Mouse (Mus musculus): Measurements from ENCODE around the gene Sec14l2. TPM values are rescaled to one million over a fixed set of nuclear protein-coding genes. Genes with fewer than 3 reads are reported as not detected.
"Not testable (repeated sequence)": the region's sequence is repeated elsewhere in the genome, so short reads cannot be mapped to it uniquely, and the experiment has no call there.

The Sec14l2 gene
- polyA plus RNA-seq, 1 experiment from 2014 or later: 1.4 TPM

GRCm38 (mm10) chr11:4108691-4109090, 14.5 kb downstream of the Sec14l2 start:
- Histone ChIP-seq H3K27me3 (replicated peaks) (no peaks in the 10 kb centered on the region), H3K9me3 (no peaks in the 10 kb centered on the region)
- WGBS: 77% methylated on average over 7 of the region's 7 CpGs

GRCm38 (mm10) chr11:4107901-4108300, 15.3 kb downstream of the Sec14l2 start:
- not testable (repeated sequence) for H3K4me3 ChIP-seq (replicated peaks); H3K4me2 ChIP-seq (replicated peaks); H3K4me1 ChIP-seq (replicated peaks); H3K27ac ChIP-seq; H3K9me3 ChIP-seq; H3K36me3 ChIP-seq; H3K9ac ChIP-seq; ATAC-seq; H3K27me3 ChIP-seq (replicated peaks)
- 92% methylated on average over 6 of the region's 6 CpGs for WGBS

More at GRCm38 (mm10) chr11:4108691-4109090, 14.5 kb downstream of the Sec14l2 start:
- Histone ChIP-seq H3K9ac (no peak overlapping the region), H3K4me3 (replicated peaks) (no peak overlapping the region), H3K36me3 (no peaks in the 10 kb centered on the region), H3K27ac (no peak overlapping the region), H3K4me2 (replicated peaks) (no peak overlapping the region), H3K4me1 (replicated peaks) (no peaks in the 10 kb centered on the region)
- ATAC-seq: no peak

- 38% methylated on average over 6 of the region's 6 CpGs for WGBS
- Histone ChIP-seq H3K36me3 (no peaks in the 10 kb centered on the region), H3K9me3 (no peaks in the 10 kb centered on the region), H3K4me2 (replicated peaks) (no peak overlapping the region), H3K27ac (no peak overlapping the region), H3K4me3 (replicated peaks) (no peak overlapping the region), H3K27me3 (replicated peaks) (no peaks in the 10 kb centered on the region), H3K4me1 (replicated peaks) (no peaks in the 10 kb centered on the region), H3K9ac (no peak overlapping the region)
- ATAC-seq: no peak
These were observed 17.8 kb downstream of the Sec14l2 start for GRCm38 (mm10) chr11:4105444-4105843.

- Histone ChIP-seq H3K27ac (no peak overlapping the region), H3K4me2 (replicated peaks) (no peak overlapping the region), H3K9me3 (no peaks in the 10 kb centered on the region), H3K36me3 (no peaks in the 10 kb centered on the region), H3K27me3 (replicated peaks) (no peaks in the 10 kb centered on the region), H3K9ac (no peak overlapping the region), H3K4me1 (replicated peaks) (no peaks in the 10 kb centered on the region), H3K4me3 (replicated peaks) (no peak overlapping the region)
- 83% methylated on average over 5 of the region's 5 CpGs for WGBS
- ATAC-seq: no peak
These were observed 18.2 kb downstream of the Sec14l2 start for GRCm38 (mm10) chr11:4104989-4105388.

GRCm38 (mm10) chr11:4103522-4103921, 19.7 kb downstream of the Sec14l2 start:
- H3K9me3 ChIP-seq: no peaks in the 10 kb centered on the region
- no peak overlapping the region for H3K4me3 ChIP-seq (replicated peaks)
- ATAC-seq: no peak
- no peaks in the 10 kb centered on the region for H3K4me1 ChIP-seq (replicated peaks)
- H3K27ac ChIP-seq: no peak overlapping the region
- no peak overlapping the region for H3K4me2 ChIP-seq (replicated peaks)
- H3K36me3 ChIP-seq: no peaks in the 10 kb centered on the region
- no peaks in the 10 kb centered on the region; the same call in 1 of the 2 replicates for H3K27me3 ChIP-seq (replicated peaks)
- 71% methylated on average over 14 of the region's 14 CpGs for WGBS
- H3K9ac ChIP-seq: no peak overlapping the region

- Histone ChIP-seq H3K27ac (no peak overlapping the region), H3K36me3 (no peaks in the 10 kb centered on the region), H3K9me3 (no peaks in the 10 kb centered on the region), H3K4me1 (replicated peaks) (peaks cover 5% of the 10 kb centered on the region), H3K27me3 (replicated peaks) (no peaks in the 10 kb centered on the region; the same call in 1 of the 2 replicates), H3K4me3 (replicated peaks) (no peak overlapping the region), H3K4me2 (replicated peaks) (no peak overlapping the region), H3K9ac (no peak overlapping the region)
- WGBS: 84% methylated on average over 5 of the region's 5 CpGs
- no peak for ATAC-seq
These were observed 21.4 kb downstream of the Sec14l2 start for GRCm38 (mm10) chr11:4101851-4102250.

GRCm38 (mm10) chr11:4099447-4099846, 23.8 kb downstream of the Sec14l2 start:
- Histone ChIP-seq H3K4me1 (replicated peaks) (peaks cover 14% of the 10 kb centered on the region), H3K9ac (no peak overlapping the region), H3K4me3 (replicated peaks) (no peak overlapping the region), H3K4me2 (replicated peaks) (no peak overlapping the region), H3K9me3 (no peaks in the 10 kb centered on the region), H3K27me3 (replicated peaks) (no peaks in the 10 kb centered on the region; the same call in 1 of the 2 replicates), H3K36me3 (no peaks in the 10 kb centered on the region), H3K27ac (no peak overlapping the region)
- 68% methylated on average over 3 of the region's 3 CpGs for WGBS
- no peak for ATAC-seq

GRCm38 (mm10) chr11:4098816-4099215, 24.4 kb downstream of the Sec14l2 start:
- no peak for ATAC-seq
- H3K9me3 ChIP-seq: no peaks in the 10 kb centered on the region
- no peak overlapping the region for H3K4me2 ChIP-seq (replicated peaks)
- no peaks in the 10 kb centered on the region for H3K36me3 ChIP-seq
- 77% methylated on average over 7 of the region's 7 CpGs for WGBS
- no peak overlapping the region for H3K4me3 ChIP-seq (replicated peaks)
- H3K27ac ChIP-seq: no peak overlapping the region
- H3K4me1 ChIP-seq (replicated peaks): peaks cover 19% of the 10 kb centered on the region
- H3K9ac ChIP-seq: no peak overlapping the region
- no peaks in the 10 kb centered on the region; the same call in 1 of the 2 replicates for H3K27me3 ChIP-seq (replicated peaks)

GRCm38 (mm10) chr11:4098120-4098519, 25.1 kb downstream of the Sec14l2 start:
- peaks cover 19% of the 10 kb centered on the region for H3K4me1 ChIP-seq (replicated peaks)
- H3K4me2 ChIP-seq (replicated peaks): no peak overlapping the region
- H3K9ac ChIP-seq: no peak overlapping the region
- no peaks in the 10 kb centered on the region; the same call in 1 of the 2 replicates for H3K27me3 ChIP-seq (replicated peaks)
- H3K4me3 ChIP-seq (replicated peaks): no peak overlapping the region
- H3K36me3 ChIP-seq: no peaks in the 10 kb centered on the region
- H3K9me3 ChIP-seq: no peaks in the 10 kb centered on the region
- no peak for ATAC-seq
- 69% methylated on average over 8 of the region's 8 CpGs for WGBS
- no peak overlapping the region for H3K27ac ChIP-seq

GRCm38 (mm10) chr11:4097091-4097621, 26.1 kb downstream of the Sec14l2 start:
- H3K4me2 ChIP-seq (replicated peaks): peak overlapping the region; percentile 75
- 30% methylated on average over 10 of the region's 10 CpGs for WGBS
- no peaks in the 10 kb centered on the region for H3K9me3 ChIP-seq
- peak overlapping the region; percentile 57 for H3K9ac ChIP-seq
- H3K27ac ChIP-seq: peak overlapping the region; percentile 86
- peak overlapping the region; percentile 53 for H3K4me3 ChIP-seq (replicated peaks)
- H3K36me3 ChIP-seq: peaks cover 3% of the 10 kb centered on the region
- peak; percentile 23 for ATAC-seq
- H3K27me3 ChIP-seq (replicated peaks): no peaks in the 10 kb centered on the region; the same call in 1 of the 2 replicates
- H3K4me1 ChIP-seq (replicated peaks): peaks cover 19% of the 10 kb centered on the region

GRCm38 (mm10) chr11:4096054-4096984, 26.9 kb downstream of the Sec14l2 start:
- H3K27ac ChIP-seq: peak overlapping the region; percentile 86
- H3K9ac ChIP-seq: peak overlapping the region; percentile 57
- H3K4me1 ChIP-seq (replicated peaks): peaks cover 19% of the 10 kb centered on the region
- peak; percentile 96 for ATAC-seq
- 3% methylated on average over 45 of the region's 45 CpGs for WGBS
- H3K4me2 ChIP-seq (replicated peaks): peak overlapping the region; percentile 75
- peaks cover 11% of the 10 kb centered on the region for H3K36me3 ChIP-seq
- H3K27me3 ChIP-seq (replicated peaks): no peaks in the 10 kb centered on the region; the same call in 1 of the 2 replicates
- no peaks in the 10 kb centered on the region for H3K9me3 ChIP-seq
- H3K4me3 ChIP-seq (replicated peaks): peak overlapping the region; percentile 53

- no peaks in the 10 kb centered on the region; the same call in 1 of the 2 replicates for H3K27me3 ChIP-seq (replicated peaks)
- H3K9ac ChIP-seq: peak within 1 kb of the TSS; percentile 58
- no peaks in the 10 kb centered on the region for H3K9me3 ChIP-seq
- peaks cover 18% of the 10 kb centered on the region for H3K36me3 ChIP-seq
- H3K4me3 ChIP-seq (replicated peaks): peak within 1 kb of the TSS; percentile 53
- H3K4me2 ChIP-seq (replicated peaks): peak within 1 kb of the TSS; percentile 75
- WGBS: 8% methylated on average over 29 of the region's 34 CpGs
- ATAC-seq: peak; percentile 9; the same call in 1 of the 2 replicates
- peak within 1 kb of the TSS; percentile 84 for H3K27ac ChIP-seq
- peaks cover 19% of the 10 kb centered on the region for H3K4me1 ChIP-seq (replicated peaks)
These were observed 27.8 kb downstream of the Sec14l2 start, which contains the start of gene Mtfp1 for GRCm38 (mm10) chr11:4095171-4096053. Mtfp1 (minus strand) TSS chr11:4095445.
